Mouse (Mus musculus) lung, adult 2 months (tissue): Measurements from ENCODE around the gene Mettl5. TPM values are rescaled to one million over a fixed set of nuclear protein-coding genes. Genes with fewer than 3 reads are reported as not detected.

ENCODE experiments used
- DNase-seq: peaks from one replicate; pipeline ENCODE4 v3.0.0; 2022
- H3K4me1 ChIP-seq: fragments of 200-500 bp; 2 replicates; pipeline ENCODE4 v1.6.1; 2011; ENCODE audit warnings: low read length; ENCODE audit not compliant: control insufficient read depth, insufficient read depth
- H3K4me3 ChIP-seq: fragments of 200-500 bp; replicated peaks from 2 replicates; pipeline ENCODE3; 2011; ENCODE audit warnings: low read depth, mild to moderate bottlenecking, control low read depth, low read length; ENCODE audit errors: extremely low read depth
- CTCF ChIP-seq: fragments of 200-500 bp; IDR thresholded peaks from 2 replicates; pipeline ENCODE4 v1.5.1; 2011; ENCODE audit warnings: mild to moderate bottlenecking, low read length, control low read depth; ENCODE audit not compliant: insufficient read depth
- POLR2A ChIP-seq: fragments of 200-500 bp; IDR thresholded peaks from 2 replicates; pipeline ENCODE4 v1.6.1; 2011; ENCODE audit warnings: low read depth, mild to moderate bottlenecking, control low read depth, low read length, borderline replicate concordance; ENCODE audit errors: extremely low read depth
- WGBS: fragments of 180-500 bp; shearing (Covaris S2); methylation state at CpG from one replicate; pipeline ENCODE4 v1.1.7; 2018; 5-methylcytosine and 5-hydroxymethylcytosine counted together
- polyA plus RNA-seq: library from polyadenylated mRNA; depleted of rRNA; stranded (reverse); fragments of >200 nt; gene quantifications from 2 replicates; pipeline ENCODE4 v1.2.3, GENCODE M21; 2012

The Mettl5 gene
- polyA plus RNA-seq, 1 experiment, result 4.0 TPM

GRCm38 (mm10) chr2:69860972-69861452 lies 24.4 kb downstream of the Mettl5 start:
- peak; percentile 30 for DNase-seq
- WGBS, result 5% methylated on average over 13 of the region's 13 CpGs
- H3K4me1 ChIP-seq, result no peaks in the 10 kb centered on the region
- TF ChIP-seq CTCF (no peak), POLR2A (no peak)
- H3K4me3 ChIP-seq, result peak overlapping the region; percentile 82

DNA sequence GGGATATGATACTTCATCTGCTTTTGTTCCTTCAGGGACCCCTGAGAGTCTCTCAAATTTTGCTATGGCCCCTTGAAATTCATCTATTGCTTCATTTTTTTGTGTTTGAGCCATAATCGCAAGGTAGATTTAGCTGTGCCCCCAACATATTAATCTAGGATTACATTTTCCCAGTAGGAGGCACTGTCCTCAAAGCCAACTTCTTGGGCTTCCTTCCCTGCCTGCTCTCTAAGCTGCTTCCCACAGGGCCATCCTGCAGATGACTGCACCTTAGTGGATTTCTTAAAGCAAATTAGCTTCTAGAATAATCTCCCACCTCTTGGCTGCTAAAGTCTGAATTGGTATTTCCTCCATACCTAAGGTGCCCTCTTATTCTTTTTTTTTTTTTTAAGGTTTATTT lies 27.5 kb downstream of the Mettl5 start:
- 70% methylated on average over 1 of the region's 1 CpGs for WGBS

DNA sequence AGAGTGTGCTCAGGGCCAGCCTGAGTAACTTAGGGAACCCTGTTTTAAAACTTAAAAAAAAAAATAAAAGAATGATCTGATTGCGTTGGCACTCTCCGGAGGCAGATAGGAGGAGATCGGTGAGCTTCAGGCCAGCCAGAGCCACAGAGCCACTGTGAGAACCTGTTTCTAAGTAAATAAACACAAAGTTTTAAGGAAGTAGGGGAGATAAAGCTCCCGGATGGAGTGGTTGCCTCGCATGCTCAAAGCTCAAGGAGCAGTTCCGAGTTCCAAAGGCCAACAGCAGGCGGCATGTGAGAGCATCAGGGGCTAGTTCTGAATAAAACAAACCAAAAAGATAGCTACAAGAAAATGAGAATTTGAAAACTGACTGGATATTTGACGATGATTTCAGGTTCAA lies 29.0 kb downstream of the Mettl5 start:
- no peaks in the 10 kb centered on the region for H3K4me1 ChIP-seq
- WGBS, result 14% methylated on average over 8 of the region's 8 CpGs
- H3K4me3 ChIP-seq, result no peak overlapping the region
- DNase-seq, result peak; percentile 14
- TF ChIP-seq CTCF (peak; percentile 61), POLR2A (no peak)

More for the DNA sequence above, 27.5 kb downstream of the Mettl5 start:
- H3K4me1 ChIP-seq, result no peaks in the 10 kb centered on the region
- no peak overlapping the region for H3K4me3 ChIP-seq
- no peak for TF ChIP-seq POLR2A
- peak; percentile 12; the same call in 1 of the 2 replicates for TF ChIP-seq CTCF
- DNase-seq, result no peak

DNA sequence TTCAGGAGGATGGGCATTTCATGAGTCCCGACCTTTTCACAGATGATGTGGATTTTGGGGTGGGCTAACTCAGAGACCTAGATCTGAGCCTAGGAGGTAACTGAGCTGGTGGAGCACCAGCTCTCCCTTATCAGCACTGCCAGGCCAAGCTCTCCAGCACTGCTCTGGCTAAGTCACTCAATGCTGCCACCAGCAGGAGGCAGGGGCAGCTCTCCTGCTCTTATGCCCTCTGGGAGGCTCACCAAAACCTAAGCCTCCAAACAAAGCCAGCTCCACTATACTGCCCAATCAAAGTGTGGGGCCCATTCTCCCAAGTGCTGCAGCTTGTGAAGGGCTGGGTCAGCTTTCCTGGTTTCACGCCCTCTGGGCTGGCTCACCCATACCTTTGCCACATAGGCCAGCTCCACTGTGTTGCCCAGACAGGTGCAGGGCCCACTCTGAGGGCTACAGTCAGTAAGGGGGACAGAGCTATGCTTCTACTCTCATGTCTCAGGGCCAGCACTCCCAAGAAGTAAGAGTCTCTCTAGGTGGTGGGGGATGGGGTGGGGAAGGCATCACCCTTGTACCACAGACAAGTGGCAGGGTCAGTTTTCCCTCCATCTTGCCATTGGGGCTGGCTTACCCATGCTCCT lies 33.9 kb downstream of the Mettl5 start:
- no peaks in the 10 kb centered on the region; the same call in 1 of the 2 replicates for H3K4me1 ChIP-seq
- DNase-seq, result no peak
- TF ChIP-seq CTCF (peak; percentile 10; the same call in 1 of the 2 replicates), POLR2A (no peak)
- 74% methylated on average over 2 of the region's 2 CpGs for WGBS
- no peak overlapping the region for H3K4me3 ChIP-seq

GRCm38 (mm10) chr2:69849215-69849614 lies 36.2 kb downstream of the Mettl5 start:
- DNase-seq, result no peak
- 37% methylated on average over 6 of the region's 6 CpGs for WGBS
- TF ChIP-seq CTCF, result no peak
- Histone ChIP-seq H3K4me3 (no peak overlapping the region), H3K4me1 (no peaks in the 10 kb centered on the region; the same call in 1 of the 2 replicates)

GRCm38 (mm10) chr2:69840261-69840660 lies 45.2 kb downstream of the Mettl5 start:
- no peak for DNase-seq
- Histone ChIP-seq H3K4me3 (no peak overlapping the region), H3K4me1 (no peaks in the 10 kb centered on the region)
- TF ChIP-seq POLR2A (no peak), CTCF (no peak)
- 33% methylated on average over 6 of the region's 6 CpGs for WGBS

GRCm38 (mm10) chr2:69838707-69839106 lies 46.7 kb downstream of the Mettl5 start:
- no peaks in the 10 kb centered on the region for H3K4me1 ChIP-seq
- no peak overlapping the region for H3K4me3 ChIP-seq
- TF ChIP-seq CTCF, result no peak
- no peak for TF ChIP-seq POLR2A
- no peak for DNase-seq

- Histone ChIP-seq H3K4me1 (no peaks in the 10 kb centered on the region), H3K4me3 (no peak overlapping the region)
- 46% methylated on average over 3 of the region's 3 CpGs for WGBS
- TF ChIP-seq POLR2A (no peak), CTCF (peak; percentile 15; the same call in 1 of the 2 replicates)
- no peak for DNase-seq
Observed at GRCm38 (mm10) chr2:69837996-69838395, 47.4 kb downstream of the Mettl5 start.

- no peak overlapping the region for H3K4me3 ChIP-seq
- 81% methylated on average over 7 of the region's 7 CpGs for WGBS
- no peaks in the 10 kb centered on the region for H3K4me1 ChIP-seq
- TF ChIP-seq POLR2A (no peak), CTCF (no peak)
- DNase-seq, result no peak
Observed at GRCm38 (mm10) chr2:69837244-69837967, 48.0 kb downstream of the Mettl5 start.

GRCm38 (mm10) chr2:69830116-69830515 lies 55.3 kb downstream of the Mettl5 start:
- DNase-seq, result no peak
- H3K4me1 ChIP-seq, result 0 out of 2 replicates have a peak, but pooled peaks cover 3% of the 10 kb centered on the region
- H3K4me3 ChIP-seq, result no peak overlapping the region
- TF ChIP-seq CTCF (no peak), POLR2A (no peak)
- WGBS, result 84% methylated on average over 8 of the region's 8 CpGs
